Mouse (Mus musculus): ENCODE results near the gene Ank2.
A peak's percentile ranks its signal among the peaks of the same experiment; 100 is the strongest.

Gene Ank2

DNA sequence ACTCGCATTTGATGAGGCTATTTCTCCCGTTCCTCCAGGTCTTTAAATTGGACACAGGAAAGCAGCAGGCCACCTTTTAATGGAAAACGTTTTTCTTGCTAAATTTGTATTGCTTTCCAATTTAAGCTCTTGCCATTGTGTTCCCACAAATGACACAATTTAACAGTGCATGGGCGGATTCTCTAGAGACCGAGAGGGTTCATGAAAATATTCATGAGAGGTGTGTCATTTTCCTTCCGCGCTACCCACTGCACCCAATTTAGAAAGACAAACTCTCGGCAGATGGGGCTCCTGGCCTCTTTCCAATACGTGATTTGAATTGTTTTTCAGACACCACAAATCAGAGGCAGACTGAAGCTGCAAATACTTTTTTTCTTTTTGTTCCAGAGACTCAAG, 205.7 kb downstream of the Ank2 start:
- peak; percentile 71 to 75 for DNase-seq (ENCODE audit: low spot score in 2 of 2)

DNA sequence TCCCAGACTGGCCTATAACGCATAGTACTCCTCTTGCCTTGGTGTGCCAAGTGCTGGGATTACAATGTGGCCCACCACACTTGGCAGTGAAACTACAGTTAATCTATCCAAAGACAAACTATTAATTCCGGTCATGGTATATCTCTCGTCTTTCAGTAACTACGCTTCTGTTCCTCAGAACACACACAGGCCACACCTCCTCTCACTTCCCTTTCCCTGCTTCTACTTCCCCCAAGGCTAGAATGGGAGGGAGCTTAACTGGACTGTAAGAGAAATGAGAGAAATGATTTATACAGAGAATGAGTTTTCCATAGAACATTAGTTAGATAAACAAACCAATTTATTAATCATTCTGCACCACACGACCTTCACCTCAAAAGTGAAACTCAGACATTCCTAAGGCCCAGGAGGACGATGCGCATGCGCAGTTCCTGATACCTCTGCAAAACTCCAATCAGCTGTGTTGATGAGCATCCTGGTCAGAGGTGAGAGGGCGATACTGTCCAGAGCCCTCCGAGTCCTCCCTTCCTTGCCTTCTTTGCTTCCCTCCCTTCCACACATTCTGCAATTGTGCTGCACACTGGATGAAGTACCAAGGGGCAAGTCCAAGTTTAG, 206.2 kb downstream of the Ank2 start:
- DNase-seq (ENCODE audit: low spot score in 2 of 2) = no peak

DNA sequence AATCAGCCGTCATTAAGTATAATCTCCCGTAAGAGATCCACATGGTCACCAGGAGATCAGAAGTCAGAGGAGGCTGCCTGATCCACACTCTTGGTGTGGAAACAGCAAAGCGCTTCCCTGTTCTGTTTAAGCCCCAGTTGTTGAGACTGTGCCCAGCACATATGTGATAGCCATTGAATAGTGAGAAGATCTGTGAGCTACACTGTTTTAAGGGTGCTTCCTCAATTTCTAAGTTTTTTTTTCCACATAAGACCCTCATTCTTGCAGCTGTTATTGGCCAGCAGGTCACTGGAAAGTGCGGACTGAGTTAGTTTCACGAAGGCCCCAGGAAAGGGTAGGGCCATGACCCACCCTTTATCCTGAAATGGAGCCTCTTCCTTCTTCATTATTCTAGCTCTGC, 216.9 kb downstream of the Ank2 start:
- DNase-seq (ENCODE audit: low spot score in 2 of 2) = no peak

DNA sequence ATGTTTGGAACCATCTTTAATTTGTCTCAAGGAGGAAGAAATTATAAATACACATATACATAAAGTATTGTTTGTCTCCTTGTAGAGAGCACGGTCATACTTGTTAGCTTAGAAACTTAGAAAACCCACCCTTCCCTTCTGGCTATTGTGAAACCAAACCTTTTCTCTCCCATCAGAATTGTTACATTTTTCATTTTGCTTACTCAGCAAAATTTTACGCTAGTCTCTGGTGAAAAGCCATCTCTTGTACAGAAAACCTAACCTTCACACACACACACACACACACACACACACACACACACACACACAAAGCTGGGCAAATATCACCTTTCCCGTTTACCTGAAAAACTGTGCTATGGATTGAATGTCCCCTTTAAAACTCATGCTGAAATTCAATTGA, 217.8 kb downstream of the Ank2 start:
- no peak for DNase-seq (ENCODE audit: low spot score in 2 of 2)

DNA sequence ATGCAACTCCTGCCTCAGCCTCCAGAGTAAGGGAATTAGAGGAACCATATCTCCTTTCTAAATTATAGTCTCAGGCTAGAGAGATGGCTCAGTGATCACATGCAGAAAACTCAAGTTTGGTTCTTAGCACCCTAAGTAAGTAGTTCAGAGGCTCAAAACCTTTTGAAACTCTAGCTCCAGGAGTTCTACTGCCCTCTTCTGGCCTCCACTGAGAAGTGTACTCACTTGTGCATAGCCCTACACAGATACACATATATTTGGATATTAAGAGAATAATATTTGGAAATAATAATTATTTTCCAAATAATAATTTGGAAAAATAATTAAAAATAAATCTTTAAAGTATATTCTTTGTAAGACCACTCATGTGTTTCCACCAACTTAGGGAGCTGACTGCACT, 218.8 kb downstream of the Ank2 start:
- DNase-seq (ENCODE audit: low spot score in 2 of 2) = no peak

DNA sequence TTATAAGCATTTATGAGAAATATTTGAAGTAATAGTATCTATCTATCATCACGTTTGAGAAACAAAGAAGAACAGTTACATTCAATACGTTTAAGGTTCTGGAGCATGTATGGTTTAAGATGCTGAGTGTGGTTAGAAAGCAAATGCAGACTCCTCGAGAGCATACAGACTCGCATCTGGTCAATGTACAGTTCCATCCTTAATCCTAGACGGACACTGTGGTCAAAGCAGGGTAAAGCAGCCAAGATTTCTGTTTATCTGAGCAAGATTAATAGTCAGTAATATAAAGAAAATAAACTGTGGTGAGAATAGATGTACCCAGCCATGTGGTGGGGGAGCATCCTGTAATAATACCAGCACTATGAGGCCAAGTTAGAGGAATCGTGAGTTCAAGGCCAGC, 223.2 kb downstream of the Ank2 start:
- no peak for DNase-seq (ENCODE audit: low spot score in 2 of 2)

DNA sequence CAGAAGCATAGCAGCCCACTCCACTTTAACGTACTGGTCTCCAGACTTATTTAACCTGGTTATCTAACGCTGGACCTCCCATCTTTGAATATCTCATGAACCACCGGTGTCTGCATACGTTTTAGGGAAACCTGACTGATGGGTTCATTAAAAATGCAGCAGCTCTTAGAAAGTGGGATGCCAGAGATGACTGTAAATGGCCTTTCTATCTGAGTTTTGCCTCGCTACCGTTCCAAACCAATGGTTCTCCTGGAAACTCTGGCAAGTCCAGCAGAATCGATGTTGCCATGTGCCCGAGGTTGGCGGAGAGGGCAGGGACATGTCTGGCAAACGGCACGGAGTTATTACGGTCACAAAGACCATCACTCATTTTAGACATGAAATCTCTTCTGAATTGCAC, 226.3 kb downstream of the Ank2 start:
- DNase-seq (ENCODE audit: low spot score in 2 of 2) = no peak

DNA sequence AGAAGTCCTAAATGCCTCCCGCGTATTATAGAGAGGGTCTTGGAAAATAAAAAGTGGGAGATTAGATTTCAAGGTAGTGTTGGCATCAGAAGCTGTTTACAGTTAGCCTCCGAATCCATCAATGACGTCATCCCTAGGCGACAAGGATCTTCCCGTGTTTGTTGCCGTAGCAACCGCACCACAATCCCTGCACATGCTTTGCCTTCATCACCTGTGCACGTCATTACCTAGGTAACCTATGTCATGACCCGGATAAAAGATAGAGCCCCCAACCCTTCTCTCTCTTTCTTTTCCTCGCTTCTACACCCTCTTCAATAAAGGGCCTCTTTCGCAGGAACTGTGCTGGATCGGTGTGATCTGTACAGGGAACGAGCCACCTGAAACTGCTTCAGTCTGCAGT, 229.5 kb downstream of the Ank2 start:
- DNase-seq (ENCODE audit: low spot score in 2 of 2) = no peak

DNA sequence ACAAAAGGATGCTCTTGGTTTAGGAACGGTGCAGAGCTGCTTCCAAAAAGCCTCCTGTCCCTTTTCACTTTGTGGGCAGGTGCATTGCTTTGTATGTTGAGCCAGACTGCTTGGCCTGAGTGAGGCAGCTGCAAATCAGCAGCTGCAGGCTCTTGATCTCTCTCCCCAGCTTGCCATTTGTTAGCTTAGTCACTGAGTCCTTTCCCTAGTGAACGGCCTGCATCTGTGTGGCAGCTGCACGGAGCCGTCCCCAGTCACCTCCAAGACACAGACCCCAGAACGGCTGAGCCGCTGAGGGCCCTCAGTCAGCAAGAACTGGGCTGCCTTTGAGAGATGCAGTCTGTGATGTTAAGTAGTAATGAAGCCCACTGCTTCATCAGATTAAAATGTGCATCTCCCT, 231.3 kb downstream of the Ank2 start:
- DNase-seq (ENCODE audit: low spot score in 2 of 2) = no peak

DNA sequence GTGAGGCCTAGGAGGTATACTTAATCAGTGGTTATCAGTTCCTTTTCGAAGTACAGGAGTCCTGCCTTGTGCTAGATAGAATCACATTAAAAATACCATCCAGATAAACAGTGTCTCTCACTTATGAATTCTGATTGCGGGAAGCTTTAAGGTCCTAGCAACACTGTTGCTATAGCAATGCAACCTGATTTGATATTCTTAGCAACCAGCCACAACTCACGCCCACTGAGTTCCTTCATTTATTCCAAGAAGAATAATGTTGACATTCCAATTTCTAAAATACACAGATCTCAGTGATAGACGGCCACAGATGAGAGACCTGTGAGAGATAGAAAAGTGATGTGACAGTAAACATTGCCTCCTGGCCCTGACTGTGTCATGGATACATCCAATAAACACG, 233.4 kb downstream of the Ank2 start:
- no peak for DNase-seq (ENCODE audit: low spot score in 2 of 2)

DNA sequence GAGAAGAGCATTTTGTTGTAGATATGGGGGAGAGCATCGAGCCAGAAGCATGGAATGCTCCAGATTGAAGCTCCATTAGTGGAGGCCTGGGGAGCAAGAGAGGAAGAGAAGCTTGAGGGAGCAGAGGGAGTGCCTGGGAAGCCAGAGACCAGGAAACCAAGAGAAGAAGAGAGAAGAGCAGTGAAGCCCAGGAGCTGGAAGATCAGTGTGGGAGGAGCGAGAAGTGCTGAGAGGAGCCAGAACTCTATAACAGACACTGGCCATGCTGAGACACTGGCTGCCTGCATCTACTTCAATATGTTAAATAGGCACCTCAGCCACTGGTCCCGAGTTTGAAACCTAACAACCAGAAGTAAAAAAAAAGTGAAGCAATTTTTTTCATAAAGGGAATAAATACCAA, 234.0 kb downstream of the Ank2 start:
- no peak for DNase-seq (ENCODE audit: low spot score in 2 of 2)

DNA sequence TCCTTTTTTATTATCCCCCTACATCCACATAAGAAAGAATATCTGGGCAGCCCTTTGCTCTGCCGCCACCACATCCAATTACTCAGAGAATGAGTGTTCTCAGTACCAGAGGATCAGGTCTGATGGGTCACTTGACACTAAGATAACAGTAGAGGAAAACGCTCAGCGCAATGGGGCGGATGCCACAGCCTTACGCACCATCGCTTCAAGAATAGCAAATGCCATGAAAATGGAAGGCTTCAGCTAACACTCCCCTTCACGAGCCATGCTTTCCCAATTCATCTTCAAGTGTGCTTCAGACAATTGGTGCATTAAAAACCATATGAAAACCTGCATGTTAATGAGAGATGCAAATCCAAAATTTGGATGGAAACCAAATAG, 238.4 kb downstream of the Ank2 start:
- DNase-seq (ENCODE audit: low spot score in 2 of 2) = no peak

DNA sequence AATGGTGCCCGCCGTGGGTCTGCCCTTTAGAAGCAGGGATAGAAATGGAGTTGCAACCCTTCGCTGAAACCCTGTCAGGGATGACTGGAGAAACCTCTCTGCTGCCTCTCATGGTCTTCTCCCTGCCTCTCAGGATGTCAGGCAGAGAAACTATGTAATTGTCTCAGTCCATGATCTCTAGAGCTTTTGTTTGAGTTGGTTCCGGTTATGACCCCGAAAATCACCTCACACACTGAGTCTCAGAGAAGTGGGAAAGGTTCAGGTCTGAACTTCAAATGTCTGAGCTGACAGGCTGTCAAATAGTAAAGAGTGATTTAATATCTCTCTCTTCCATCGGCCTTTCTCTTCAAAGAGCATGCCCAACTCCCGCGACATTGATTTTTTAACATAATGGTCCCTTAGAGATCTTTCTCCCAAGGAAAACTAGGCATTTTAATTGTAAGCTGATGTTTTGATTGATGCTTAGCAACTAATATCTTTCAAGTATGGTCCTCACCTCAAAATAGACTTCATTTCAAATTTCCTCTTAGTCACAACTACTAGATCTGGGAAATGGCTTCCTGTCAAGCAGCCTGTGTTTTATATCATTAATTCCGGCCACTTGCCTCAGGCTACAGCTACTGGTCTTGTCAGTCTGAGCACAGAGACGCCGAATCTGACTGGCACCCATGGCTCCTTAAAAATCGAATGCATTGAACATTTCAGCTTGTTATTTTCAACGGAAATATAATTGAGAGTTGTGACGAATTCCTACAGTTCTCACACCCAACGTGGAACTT, 239.0 kb downstream of the Ank2 start:
- no peak for DNase-seq (ENCODE audit: low spot score in 2 of 2)

DNA sequence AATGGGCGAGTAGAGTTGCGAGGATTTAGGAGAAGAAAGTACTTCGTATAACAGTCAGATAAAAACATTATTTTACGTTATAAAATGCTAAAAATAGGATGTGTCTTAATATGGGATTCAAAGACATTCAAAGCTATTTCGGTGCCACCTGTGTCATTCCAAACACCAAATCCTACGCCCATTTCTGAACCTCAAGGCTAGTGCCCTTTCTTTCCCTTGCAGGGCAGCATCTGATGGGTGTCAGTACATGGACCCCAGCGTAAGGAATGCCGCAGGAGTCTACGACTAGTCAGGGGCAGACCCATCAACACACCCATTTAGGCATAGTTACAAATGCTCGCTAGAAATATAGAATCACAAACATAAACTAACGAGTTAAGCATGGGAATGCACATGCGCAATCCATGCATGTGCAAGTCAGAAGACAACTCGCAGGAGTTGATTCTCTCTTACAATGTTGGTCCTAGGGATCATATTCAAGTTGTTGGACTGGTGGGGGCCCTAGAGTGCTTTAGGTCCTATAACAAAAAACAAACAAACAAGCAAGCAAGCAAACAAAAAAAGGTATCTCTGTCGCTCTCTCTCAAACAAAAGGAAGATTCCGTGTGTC, 240.6 kb downstream of the Ank2 start:
- DNase-seq (ENCODE audit: low spot score in 2 of 2) = no peak

DNA sequence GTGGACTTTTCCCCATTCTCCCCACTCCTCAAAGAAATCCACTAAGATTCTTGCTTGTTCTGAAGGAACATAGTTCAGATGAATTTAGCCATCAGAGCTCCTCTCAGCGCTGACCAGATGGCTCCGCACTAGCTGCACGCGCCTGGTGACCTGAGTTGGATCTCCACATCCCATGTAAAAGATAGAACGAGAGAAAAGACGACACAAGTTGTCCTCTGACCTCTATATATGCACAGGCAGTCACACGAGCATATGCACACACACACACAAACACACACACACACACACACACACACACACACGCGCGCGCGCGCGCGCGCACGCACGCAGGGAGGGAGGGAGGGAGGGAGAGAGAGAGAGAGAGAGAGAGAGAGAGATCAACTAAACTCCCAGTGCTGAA, 241.2 kb downstream of the Ank2 start:
- DNase-seq (ENCODE audit: low spot score in 2 of 2) = no peak

DNA sequence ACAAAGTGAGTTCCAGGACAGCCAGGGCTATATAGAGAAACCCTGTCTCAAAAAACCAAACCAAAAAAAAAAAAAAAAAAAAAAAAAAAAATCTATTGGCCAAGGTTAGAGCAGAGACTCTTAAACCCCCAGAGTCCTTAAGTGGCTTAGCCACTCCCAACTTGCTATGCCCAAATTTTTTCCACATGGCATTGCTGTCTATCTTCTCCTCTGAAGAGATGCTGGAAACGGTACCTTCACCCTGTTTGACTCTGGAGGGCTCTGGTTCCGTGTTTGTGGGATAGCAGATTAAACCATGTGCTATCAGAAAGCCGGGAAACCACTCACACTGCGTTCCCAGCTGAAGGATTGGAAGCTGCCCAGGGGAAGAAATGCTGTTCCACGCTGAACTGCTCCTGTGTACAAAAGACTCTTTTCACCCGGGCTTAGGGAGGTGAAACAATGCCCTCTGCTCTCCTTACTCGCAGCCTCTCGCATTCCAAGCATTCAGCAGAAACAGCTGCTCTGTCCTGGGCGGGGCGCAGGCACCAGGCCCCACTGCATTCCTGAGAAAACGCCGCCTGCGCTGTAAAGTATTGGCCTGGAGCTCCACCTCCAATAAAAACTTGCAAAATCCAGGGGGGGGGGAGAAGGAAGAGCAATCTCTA, 241.7 kb downstream of the Ank2 start:
- no peak for DNase-seq (ENCODE audit: low spot score in 2 of 2)

DNA sequence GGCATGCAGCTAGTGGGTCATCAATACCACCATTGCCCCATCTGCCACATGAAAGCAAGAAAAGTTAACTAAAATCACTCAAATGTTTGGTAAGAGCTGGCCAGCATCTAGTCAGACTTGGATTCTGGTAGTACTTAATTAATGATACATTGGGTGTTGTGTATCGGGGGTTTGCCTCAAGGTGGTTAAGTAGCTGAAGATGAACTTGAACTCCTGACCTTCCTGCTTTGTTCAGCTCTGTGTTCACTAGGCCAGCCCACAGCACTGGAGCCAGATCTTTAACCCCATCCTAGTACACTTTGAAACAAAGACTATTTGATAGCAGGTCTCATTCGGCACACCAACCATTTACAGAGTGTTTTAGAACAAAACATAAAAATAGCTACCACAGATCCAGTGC, 242.5 kb downstream of the Ank2 start:
- no peak for DNase-seq (ENCODE audit: low spot score in 2 of 2)

DNA sequence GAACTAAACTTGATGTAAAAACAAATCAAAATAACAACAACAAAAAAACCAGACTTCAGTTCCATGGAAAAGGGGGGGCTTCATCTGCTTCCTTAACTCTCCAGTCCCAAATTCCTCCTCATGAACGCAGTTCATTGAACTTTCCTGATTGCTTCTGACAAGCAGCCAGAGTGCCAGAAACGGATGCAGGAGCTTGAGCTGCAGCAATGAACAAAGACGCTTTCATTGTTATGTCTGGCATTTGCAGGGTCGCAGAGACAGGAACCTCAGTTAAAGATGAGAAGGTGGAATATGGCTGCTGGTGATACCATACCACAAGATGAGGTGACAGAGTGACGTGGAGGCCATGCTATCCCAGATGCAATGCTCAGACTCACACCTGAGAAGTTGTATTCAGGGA, 248.2 kb downstream of the Ank2 start:
- no peak for DNase-seq (ENCODE audit: low spot score in 2 of 2)

DNA sequence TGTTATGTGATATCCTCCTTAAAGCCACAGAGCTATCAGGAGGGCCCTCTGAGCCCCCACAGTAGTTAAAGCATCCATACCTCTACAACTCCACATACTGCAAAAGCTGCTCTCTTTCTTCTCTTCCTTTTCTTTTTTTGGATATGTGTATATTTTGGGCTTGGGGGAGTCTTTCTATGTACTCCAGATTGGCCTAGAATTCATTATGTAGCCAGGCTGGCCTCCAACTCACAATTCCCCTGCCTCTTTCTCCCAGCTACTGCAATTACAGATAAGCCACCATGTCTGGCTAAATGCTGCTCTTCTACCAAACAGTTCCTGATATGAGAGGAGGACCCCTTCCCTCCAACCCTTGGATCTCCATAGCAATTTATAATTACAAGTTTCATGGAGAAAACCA, 250.5 kb downstream of the Ank2 start:
- DNase-seq (ENCODE audit: low spot score in 2 of 2) = no peak

DNA sequence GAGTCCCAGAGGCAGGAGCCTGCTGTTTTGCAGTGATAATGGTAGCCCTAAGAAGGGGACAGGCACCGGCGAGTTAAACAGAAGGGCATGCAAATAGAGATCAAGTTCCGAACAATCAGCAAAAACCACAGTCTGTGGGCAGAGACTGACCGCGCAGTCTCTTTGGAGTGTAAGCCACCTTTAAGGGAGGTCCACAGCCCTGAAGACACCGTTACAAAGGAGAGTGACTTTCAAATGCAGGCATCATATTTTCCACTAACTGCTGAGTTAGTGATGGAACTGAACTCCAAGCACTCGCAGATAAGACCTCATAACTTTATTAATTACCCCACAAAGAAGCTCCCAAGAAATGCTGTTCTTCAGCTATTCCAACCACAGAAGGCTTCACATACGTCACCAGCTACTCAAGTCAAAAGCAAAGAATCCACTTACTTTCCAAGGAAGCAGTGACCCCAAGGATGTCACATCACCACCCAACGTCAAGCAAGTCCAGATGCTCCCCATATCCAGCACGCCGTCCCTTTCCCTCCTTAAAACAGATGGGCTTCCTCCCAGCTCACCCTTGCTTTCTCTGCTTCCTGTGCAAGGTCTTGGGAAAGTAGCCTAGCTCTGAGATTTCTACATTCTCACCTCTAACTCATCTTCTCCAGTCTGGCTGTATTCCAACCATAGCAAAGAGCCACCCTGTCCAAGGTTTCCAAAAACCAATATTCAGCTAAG, 252.0 kb downstream of the Ank2 start:
- no peak for DNase-seq (ENCODE audit: low spot score in 2 of 2)

DNA sequence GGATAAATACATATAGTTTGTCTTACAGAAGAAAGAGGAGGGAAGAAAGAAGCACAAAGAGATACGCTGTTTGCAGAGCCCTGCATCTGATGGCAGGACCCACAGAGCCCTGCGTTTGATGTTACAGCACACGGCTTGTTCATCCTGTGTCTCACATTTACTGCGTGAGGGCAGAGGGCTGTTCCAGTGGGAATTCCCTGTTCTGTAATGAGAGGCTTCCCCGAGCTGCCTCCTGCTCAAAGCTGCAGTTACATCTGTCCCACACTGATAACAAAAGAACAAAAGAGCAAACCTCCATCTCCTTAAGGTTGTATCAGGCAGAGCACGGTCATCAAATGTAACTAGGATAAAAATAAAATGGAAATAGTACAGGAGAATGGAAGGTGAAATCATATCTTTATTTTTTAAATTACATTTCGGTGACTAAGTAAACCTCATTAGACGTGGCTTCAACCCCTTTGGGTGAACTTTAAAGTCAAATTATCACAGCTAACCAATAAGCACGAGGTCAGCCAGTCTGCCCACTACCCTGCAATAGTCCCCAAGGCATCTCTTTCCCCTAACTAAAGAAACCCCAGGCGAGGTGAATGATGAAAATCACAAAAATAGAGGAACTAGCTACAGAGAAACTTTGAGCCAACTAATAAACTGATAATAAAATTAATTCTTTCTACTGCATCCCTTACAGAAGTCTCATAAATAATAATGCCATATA, 255.1 kb downstream of the Ank2 start:
- DNase-seq (ENCODE audit: low spot score in 2 of 2) = no peak
